Mouse (Mus musculus) liver, embryonic 13.5 days (tissue): ENCODE measurements around the gene Noxo1. TPM values are rescaled to one million over a fixed set of nuclear protein-coding genes. Genes with fewer than 3 reads are reported as not detected.

Experiments used
- ATAC-seq: fragments of 200-750 bp; cut with Nextera tagmentation; 2 replicates; pipeline ENCODE4 v1.8.0; 2017; ENCODE audit warnings: low read depth, mild to moderate bottlenecking, moderate number of reproducible peaks, moderate library complexity
- DNase-seq: peaks from one replicate; pipeline ENCODE4 v3.0.0; 2022
- H3K27ac ChIP-seq: fragments of 300-500 bp; sonication (generic); 2 replicates; pipeline ENCODE4 v1.5.1; 2015; ENCODE audit warnings: moderate library complexity, mild to moderate bottlenecking, inconsistent platforms
- H3K27me3 ChIP-seq: fragments of 300-500 bp; sonication (generic); 2 replicates; pipeline ENCODE4 v1.6.1; 2015; ENCODE audit warnings: mild to moderate bottlenecking, inconsistent platforms
- H3K36me3 ChIP-seq: fragments of 300-500 bp; sonication (generic); 2 replicates; pipeline ENCODE4 v1.6.1; 2015; ENCODE audit warnings: mild to moderate bottlenecking, inconsistent platforms
- H3K4me1 ChIP-seq: fragments of 300-500 bp; sonication (generic); replicated peaks from 2 replicates; pipeline ENCODE4 v1.6.1; 2015; ENCODE audit warnings: inconsistent platforms
- H3K4me2 ChIP-seq: fragments of 300-500 bp; sonication (generic); 2 replicates; pipeline ENCODE4 v1.6.1; 2015; ENCODE audit warnings: inconsistent platforms, mild to moderate bottlenecking, moderate library complexity
- H3K4me3 ChIP-seq: fragments of 300-500 bp; sonication (generic); replicated peaks from 2 replicates; pipeline ENCODE4 v1.5.1; 2015; ENCODE audit warnings: mild to moderate bottlenecking, inconsistent platforms
- H3K9ac ChIP-seq: fragments of 300-500 bp; sonication (generic); 2 replicates; pipeline ENCODE4 v1.6.1; 2015; ENCODE audit warnings: mild to moderate bottlenecking, inconsistent platforms
- H3K9me3 ChIP-seq: fragments of 300-500 bp; sonication (generic); replicated peaks from 2 replicates; pipeline ENCODE4 v1.6.1; 2016; ENCODE audit warnings: inconsistent platforms
- WGBS: fragments of 180-500 bp; shearing (Covaris S2); methylation state at CpG from one replicate; pipeline ENCODE4 v1.1.7; 2015; ENCODE audit not compliant: insufficient replicate concordance; 5-methylcytosine and 5-hydroxymethylcytosine counted together
- polyA plus RNA-seq: library from polyadenylated mRNA; unstranded; fragments of >200 nt; fragmentation: Nextera tagmentation; extraction: Ambion mirVana; gene quantifications from 2 replicates; pipeline ENCODE4 v1.2.1, GENCODE M21; 2015

Gene Noxo1
- polyA plus RNA-seq, 1 experiment from 2014 or later: 0.14 TPM

- Histone ChIP-seq H3K27ac (no peak overlapping the region), H3K9me3 (no peaks in the 10 kb centered on the region), H3K4me1 (peaks cover 21% of the 10 kb centered on the region), H3K4me3 (no peak overlapping the region), H3K27me3 (0 out of 2 replicates have a peak, but pooled peaks cover 16% of the 10 kb centered on the region), H3K4me2 (no peak overlapping the region), H3K36me3 (no peaks in the 10 kb centered on the region), H3K9ac (no peak overlapping the region)
- no peak for ATAC-seq
- 76% methylated on average over 12 of the region's 12 CpGs for WGBS
- no peak for DNase-seq
These were observed 36.4 kb downstream of the Noxo1 start for GRCm38 (mm10) chr17:24732233-24732935.

DNA sequence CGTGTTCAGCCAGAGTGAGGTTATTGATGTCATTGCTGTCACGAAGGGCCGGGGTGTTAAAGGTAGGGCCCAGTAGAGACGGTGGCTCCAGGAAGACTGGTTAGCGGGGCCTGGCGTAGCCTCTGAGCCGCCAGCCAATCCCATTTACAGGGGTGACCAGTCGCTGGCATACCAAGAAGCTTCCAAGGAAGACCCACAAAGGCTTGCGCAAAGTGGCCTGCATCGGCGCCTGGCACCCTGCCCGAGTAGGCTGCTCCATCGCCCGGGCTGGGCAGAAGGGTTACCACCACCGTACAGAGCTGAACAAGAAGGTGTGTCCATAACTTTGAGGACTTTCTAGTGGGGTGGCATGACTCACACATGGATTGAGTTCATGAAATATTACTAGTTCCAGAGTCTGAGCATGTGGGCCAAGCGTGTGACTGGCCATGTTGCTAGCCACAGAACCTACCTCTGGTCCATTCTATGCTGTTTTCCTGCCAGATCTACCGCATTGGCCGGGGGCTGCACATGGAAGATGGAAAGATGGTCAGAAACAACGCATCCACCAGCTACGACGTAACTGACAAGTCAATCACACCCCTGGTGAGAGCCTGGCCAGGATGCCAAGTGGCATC is 37.5 kb downstream of the Noxo1 start:
- no peaks in the 10 kb centered on the region for H3K36me3 ChIP-seq
- H3K27me3 ChIP-seq: 0 out of 2 replicates have a peak, but pooled peaks cover 4% of the 10 kb centered on the region
- DNase-seq (no peak), ATAC-seq (no peak)
- H3K9me3 ChIP-seq: no peaks in the 10 kb centered on the region
- no peak overlapping the region for H3K9ac ChIP-seq
- H3K4me3 ChIP-seq: no peak overlapping the region
- H3K4me2 ChIP-seq: no peak overlapping the region
- H3K4me1 ChIP-seq: peaks cover 31% of the 10 kb centered on the region
- WGBS: 82% methylated on average over 21 of the region's 21 CpGs
- H3K27ac ChIP-seq: no peak overlapping the region

DNA sequence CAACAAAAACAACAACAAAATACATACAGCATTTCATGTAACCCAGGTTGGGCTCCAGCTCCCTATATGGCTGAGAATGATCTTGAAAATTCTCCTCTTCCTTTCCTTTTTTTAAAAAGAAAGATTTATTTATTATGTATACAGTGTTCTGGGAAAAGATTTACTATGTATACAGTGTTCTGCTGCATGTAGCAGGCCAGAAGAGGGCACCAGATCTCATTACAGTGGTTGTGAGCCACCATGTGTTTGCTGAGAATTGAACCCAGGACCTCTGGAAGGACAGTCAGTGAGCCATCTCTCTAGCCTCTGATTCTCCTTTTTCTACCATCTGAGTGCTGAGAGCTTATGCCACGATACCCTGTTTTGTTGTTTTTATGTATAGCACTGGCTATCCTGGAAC is 38.5 kb downstream of the Noxo1 start:
- Histone ChIP-seq H3K9me3 (no peaks in the 10 kb centered on the region), H3K27me3 (0 out of 2 replicates have a peak, but pooled peaks cover 3% of the 10 kb centered on the region), H3K9ac (no peak overlapping the region), H3K4me1 (peaks cover 38% of the 10 kb centered on the region), H3K36me3 (peaks cover 1% of the 10 kb centered on the region; the same call in 1 of the 2 replicates), H3K4me2 (no peak overlapping the region), H3K27ac (no peak overlapping the region), H3K4me3 (no peak overlapping the region)
- 68% methylated on average over 1 of the region's 1 CpGs for WGBS
- no peak for ATAC-seq
- DNase-seq: no peak

DNA sequence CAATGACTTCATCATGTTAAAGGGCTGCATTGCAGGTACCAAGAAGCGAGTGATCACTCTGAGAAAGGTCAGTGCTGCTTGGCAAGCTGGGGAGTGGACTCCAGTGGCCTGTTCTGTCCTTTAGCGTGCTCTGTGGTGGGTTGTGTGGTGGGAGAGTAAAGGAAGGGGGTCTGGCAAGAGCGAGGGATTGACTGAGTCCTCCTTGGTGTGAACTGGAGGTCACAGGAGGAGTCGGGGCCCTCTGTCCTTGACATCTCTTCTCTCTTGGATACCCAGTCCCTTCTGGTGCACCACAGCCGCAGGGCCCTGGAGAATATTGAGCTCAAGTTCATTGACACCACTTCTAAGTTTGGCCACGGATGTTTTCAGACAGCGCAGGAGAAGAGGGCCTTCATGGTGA is 39.4 kb downstream of the Noxo1 start:
- H3K27ac ChIP-seq: peak overlapping the region; percentile 87
- peaks cover 45% of the 10 kb centered on the region for H3K4me1 ChIP-seq
- 0 out of 2 replicates have a peak, but pooled peaks cover 3% of the 10 kb centered on the region for H3K27me3 ChIP-seq
- peak overlapping the region; percentile 48 for H3K4me3 ChIP-seq
- H3K9me3 ChIP-seq: no peaks in the 10 kb centered on the region
- 72% methylated on average over 7 of the region's 7 CpGs for WGBS
- H3K4me2 ChIP-seq: peak overlapping the region; percentile 91
- ATAC-seq (no peak), DNase-seq (no peak)
- peaks cover 10% of the 10 kb centered on the region for H3K36me3 ChIP-seq
- peak overlapping the region; percentile 66 for H3K9ac ChIP-seq

DNA sequence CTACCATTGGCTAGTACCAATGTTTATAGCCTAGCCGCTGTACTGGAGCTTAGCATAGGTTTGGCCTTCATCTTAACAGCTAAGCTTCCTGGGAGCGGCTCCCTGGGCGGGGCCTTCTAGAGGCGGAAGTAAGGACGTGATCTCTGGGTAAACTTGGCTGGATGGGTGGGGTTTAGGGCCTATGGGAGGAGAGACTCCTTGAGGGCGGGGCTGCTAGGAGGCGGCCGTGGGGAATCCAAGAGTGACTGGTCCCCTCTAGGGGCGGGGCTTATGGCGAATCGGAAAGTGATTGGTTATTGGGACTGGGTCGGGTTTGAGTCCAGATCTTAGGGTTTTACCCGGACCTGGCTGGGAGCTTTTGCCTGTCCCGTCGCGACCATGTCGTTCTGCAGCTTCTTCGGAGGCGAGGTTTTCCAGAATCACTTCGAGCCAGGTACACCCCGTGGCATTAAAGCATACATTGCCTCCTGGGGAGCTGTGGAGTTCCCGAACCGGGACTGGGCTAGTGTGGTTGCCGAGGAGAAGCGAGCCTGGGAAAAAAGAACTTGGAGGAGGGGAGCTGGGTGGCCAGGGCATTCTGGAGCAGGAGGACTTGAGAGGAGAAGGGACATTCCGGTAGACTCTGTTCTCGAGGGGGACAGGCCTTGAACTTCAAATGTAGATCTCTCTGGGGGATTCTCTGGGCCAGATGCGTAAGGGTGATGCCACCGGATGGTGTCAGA is 40.5 kb downstream of the Noxo1 start, which contains the start of gene Msrb1:
Msrb1 (plus strand) TSS at position 313 of the 722 bp plus-strand sequence.
- under 1% methylated on average over 29 of the region's 29 CpGs for WGBS
- DNase-seq: peak; percentile 100
- Histone ChIP-seq H3K9ac (peak within 1 kb of the TSS; percentile 82), H3K4me3 (peak within 1 kb of the TSS; percentile 75), H3K27ac (peak within 1 kb of the TSS; percentile 87), H3K9me3 (no peaks in the 10 kb centered on the region), H3K4me2 (peak within 1 kb of the TSS; percentile 91), H3K27me3 (no peaks in the 10 kb centered on the region), H3K4me1 (peaks cover 45% of the 10 kb centered on the region), H3K36me3 (peaks cover 14% of the 10 kb centered on the region)
- peak; percentile 96 for ATAC-seq

DNA sequence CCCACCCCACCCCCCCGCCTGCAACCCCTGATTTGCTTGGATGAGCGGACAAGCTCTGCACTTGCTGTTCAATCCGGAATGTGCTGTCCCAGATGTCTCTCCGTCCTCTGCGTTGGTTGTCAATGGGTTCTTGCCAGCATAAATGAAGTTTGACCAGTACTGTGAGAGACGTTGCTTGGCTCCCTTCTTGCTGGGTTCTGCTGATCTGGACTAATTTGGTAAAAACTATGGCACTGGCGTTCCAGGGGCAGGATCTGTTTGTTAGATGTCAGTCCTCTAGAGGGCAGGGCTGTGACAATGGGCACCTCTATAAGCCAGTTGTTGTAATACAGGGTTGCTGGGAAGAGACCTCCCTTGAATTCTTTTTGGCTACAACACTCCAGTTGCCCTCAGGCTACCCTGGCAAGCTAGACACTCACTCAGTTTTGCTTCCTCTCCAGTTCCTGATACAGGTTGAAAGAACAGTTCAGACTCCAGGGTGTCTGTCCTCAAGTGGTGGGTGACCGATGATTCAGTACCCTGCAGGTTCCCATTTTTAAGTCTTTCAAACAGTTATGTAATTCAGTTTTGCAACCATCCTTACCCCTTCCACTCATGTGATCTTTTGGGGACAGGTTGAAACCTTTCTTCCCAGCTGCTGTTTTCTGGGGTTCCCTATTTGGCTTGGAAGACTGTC is 41.2 kb downstream of the Noxo1 start:
- Histone ChIP-seq H3K36me3 (peaks cover 21% of the 10 kb centered on the region), H3K9me3 (no peaks in the 10 kb centered on the region), H3K27me3 (no peaks in the 10 kb centered on the region), H3K9ac (peak overlapping the region; percentile 82), H3K4me2 (peak overlapping the region; percentile 91), H3K27ac (peak overlapping the region; percentile 84), H3K4me1 (peaks cover 45% of the 10 kb centered on the region), H3K4me3 (peak overlapping the region; percentile 75)
- ATAC-seq: no peak
- 23% methylated on average over 8 of the region's 8 CpGs for WGBS
- no peak for DNase-seq

DNA sequence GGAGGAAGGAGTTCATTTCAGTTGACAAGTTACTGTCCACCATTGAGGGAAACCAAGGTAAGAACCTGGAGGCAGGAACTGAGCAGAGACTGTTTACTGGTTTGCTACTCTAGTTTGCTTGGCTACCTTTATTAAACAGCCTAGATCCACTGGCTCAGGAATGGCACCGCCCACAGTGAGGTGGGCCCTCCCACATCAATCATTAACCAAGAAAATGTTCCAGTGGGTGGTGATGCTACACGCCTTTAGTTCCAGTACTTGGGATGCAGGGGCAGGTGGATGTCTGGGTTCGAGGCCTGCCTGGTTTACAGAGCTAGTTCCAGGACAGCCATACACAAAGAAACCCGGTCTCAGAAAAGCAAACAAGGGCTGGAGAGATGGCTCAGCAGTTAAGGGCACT is 42.2 kb downstream of the Noxo1 start:
- peak overlapping the region; percentile 91; the same call in 1 of the 2 replicates for H3K4me2 ChIP-seq
- DNase-seq: no peak

DNA sequence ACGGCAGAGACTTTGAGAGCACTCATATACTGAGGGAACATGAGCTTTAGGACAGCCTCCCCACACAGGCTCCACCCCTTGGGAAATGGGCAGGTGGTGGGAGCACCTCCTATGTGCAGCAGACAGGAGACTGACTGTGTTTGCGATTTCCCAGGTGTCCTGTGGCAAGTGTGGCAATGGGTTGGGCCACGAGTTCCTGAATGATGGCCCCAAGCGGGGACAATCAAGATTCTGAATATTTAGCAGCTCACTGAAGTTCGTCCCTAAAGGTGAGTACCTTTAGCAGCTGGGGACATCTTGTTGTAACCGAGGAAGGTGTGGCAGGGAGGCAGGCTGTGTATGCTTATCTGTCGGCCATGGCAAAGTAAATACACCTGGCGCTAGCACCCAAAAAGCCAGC is 43.9 kb downstream of the Noxo1 start:
- Histone ChIP-seq H3K9ac (no peak overlapping the region), H3K27me3 (no peaks in the 10 kb centered on the region), H3K27ac (no peak overlapping the region), H3K4me3 (no peak overlapping the region), H3K4me2 (no peak overlapping the region), H3K4me1 (peaks cover 44% of the 10 kb centered on the region), H3K36me3 (peaks cover 23% of the 10 kb centered on the region), H3K9me3 (no peaks in the 10 kb centered on the region)
- DNase-seq (no peak), ATAC-seq (no peak)
- WGBS: 73% methylated on average over 8 of the region's 8 CpGs

More for the DNA sequence above, 42.2 kb downstream of the Noxo1 start:
- Histone ChIP-seq H3K4me1 (peaks cover 45% of the 10 kb centered on the region), H3K27me3 (no peaks in the 10 kb centered on the region), H3K27ac (no peak overlapping the region), H3K4me3 (0 out of 2 replicates have a peak overlapping the region, but pooled peaks have one; percentile 75), H3K9ac (no peak overlapping the region), H3K36me3 (peaks cover 23% of the 10 kb centered on the region), H3K9me3 (no peaks in the 10 kb centered on the region)
- WGBS: 66% methylated on average over 4 of the region's 4 CpGs
- ATAC-seq: no peak

- Histone ChIP-seq H3K4me3 (no peak overlapping the region), H3K9me3 (no peaks in the 10 kb centered on the region), H3K4me2 (no peak overlapping the region), H3K27ac (no peak overlapping the region), H3K27me3 (peaks cover 10% of the 10 kb centered on the region), H3K4me1 (peaks cover 25% of the 10 kb centered on the region), H3K9ac (no peak overlapping the region), H3K36me3 (peaks cover 23% of the 10 kb centered on the region)
- 70% methylated on average over 8 of the region's 8 CpGs for WGBS
- DNase-seq (no peak), ATAC-seq (no peak)
These were observed 46.3 kb downstream of the Noxo1 start for GRCm38 (mm10) chr17:24742307-24742706.

DNA sequence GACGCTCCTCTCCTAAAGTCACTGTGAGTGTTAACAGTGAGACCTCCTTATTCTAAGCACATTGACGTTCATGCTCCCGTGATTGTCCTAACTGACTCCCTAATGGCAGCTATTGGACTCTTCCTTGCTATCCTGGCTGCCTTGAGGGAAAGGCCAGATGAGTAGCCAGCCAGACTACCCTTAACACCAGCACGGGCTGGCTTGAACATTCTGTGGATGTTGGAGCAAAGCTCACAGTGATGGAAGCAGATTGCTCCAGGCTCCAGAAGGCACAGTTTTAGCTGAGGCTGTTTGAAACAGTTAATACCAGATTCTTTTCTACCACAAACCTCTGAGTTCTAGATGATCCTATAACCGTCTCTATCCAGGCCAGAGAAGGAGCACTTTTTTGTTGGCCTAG is 47.9 kb downstream of the Noxo1 start:
- DNase-seq: no peak

DNA sequence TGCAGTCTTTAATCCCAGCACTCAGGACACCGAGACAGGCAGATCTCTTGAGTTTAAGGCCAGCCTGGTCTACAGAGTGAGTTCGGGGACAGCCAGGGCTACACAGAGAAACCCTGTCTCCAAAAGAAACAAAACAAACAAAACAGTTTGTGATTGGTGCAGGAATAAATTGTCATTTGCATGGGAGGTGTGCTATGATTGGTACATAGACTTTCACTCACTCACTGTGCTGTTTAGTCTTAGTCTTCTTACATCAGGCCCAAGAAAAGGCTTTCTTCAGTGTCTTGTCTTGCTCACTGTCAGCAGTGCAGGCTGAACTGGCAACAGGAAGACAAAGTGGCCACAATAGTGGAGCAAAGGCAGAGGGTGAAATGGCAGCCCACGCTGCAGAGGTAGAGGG is 48.3 kb downstream of the Noxo1 start:
- no peak for ATAC-seq
- H3K27ac ChIP-seq: no peak overlapping the region
- H3K27me3 ChIP-seq: peaks cover 29% of the 10 kb centered on the region
- peaks cover 23% of the 10 kb centered on the region for H3K36me3 ChIP-seq
- H3K4me3 ChIP-seq: no peak overlapping the region
- WGBS: 72% methylated on average over 3 of the region's 3 CpGs
- no peak for DNase-seq
- peaks cover 8% of the 10 kb centered on the region for H3K4me1 ChIP-seq
- H3K9me3 ChIP-seq: no peaks in the 10 kb centered on the region
- no peak overlapping the region for H3K4me2 ChIP-seq
- H3K9ac ChIP-seq: no peak overlapping the region

More for the DNA sequence above, 47.9 kb downstream of the Noxo1 start:
- Histone ChIP-seq H3K27ac (no peak overlapping the region), H3K36me3 (peaks cover 23% of the 10 kb centered on the region), H3K27me3 (peaks cover 24% of the 10 kb centered on the region), H3K9ac (no peak overlapping the region), H3K4me1 (peaks cover 13% of the 10 kb centered on the region), H3K4me3 (no peak overlapping the region), H3K9me3 (no peaks in the 10 kb centered on the region), H3K4me2 (no peak overlapping the region)
- ATAC-seq: no peak
- 67% methylated on average over 5 of the region's 5 CpGs for WGBS
